Mouse (Mus musculus) forebrain, embryonic 14.5 days (tissue): ENCODE measurements at regions not wholly inside any gene's neighbourhood (a gene's known extent, or its start where the extent isn't known, plus 50 kb on each side); places are given as distances from the start of the nearest gene placed in this dataset.
A peak's percentile ranks its signal among the peaks of the same experiment; 100 is the strongest.
"Not testable (repeated sequence)": the region's sequence is repeated elsewhere in the genome, so short reads cannot be mapped to it uniquely, and the experiment has no call there.

Source experiments
- ATAC-seq: fragments of 200-750 bp; cut with Nextera tagmentation; 2 replicates; pipeline ENCODE4 v1.8.0; 2017; ENCODE audit warnings: mild to moderate bottlenecking, moderate library complexity
- DNase-seq: peaks from one replicate; pipeline ENCODE4 v3.0.0-alpha.2; 2015; ENCODE audit warnings: low spot score
- H3K27ac ChIP-seq: fragments of 300-500 bp; sonication (generic); 2 replicates; pipeline ENCODE4 v1.5.1; 2014; ENCODE audit warnings: low read depth, mild to moderate bottlenecking, control low read depth, low read length, moderate library complexity
- H3K27me3 ChIP-seq: fragments of 300-500 bp; sonication (generic); replicated peaks from 2 replicates; pipeline ENCODE4 v1.6.1; 2014; ENCODE audit warnings: low read length, control low read depth, mixed read lengths; ENCODE audit not compliant: control insufficient read depth, insufficient read depth
- H3K36me3 ChIP-seq: fragments of 300-500 bp; sonication (generic); 2 replicates; pipeline ENCODE4 v1.6.1; 2014; ENCODE audit warnings: low read length, control low read depth; ENCODE audit not compliant: control insufficient read depth, insufficient read depth
- H3K4me1 ChIP-seq: fragments of 300-500 bp; sonication (generic); 2 replicates; pipeline ENCODE4 v1.6.1; 2014; ENCODE audit warnings: antibody characterized with exemption, low read length, control low read depth; ENCODE audit not compliant: control insufficient read depth, insufficient read depth
- H3K4me2 ChIP-seq: fragments of 300-500 bp; sonication (generic); 2 replicates; pipeline ENCODE4 v1.6.1; 2014; ENCODE audit warnings: mild to moderate bottlenecking, control low read depth, low read length
- H3K4me3 ChIP-seq: fragments of 300-500 bp; sonication (generic); 2 replicates; pipeline ENCODE4 v1.5.1; 2014; ENCODE audit warnings: low read depth, low read length, control low read depth
- H3K9ac ChIP-seq: fragments of 300-500 bp; sonication (generic); 2 replicates; pipeline ENCODE4 v1.6.1; 2014; ENCODE audit warnings: mild to moderate bottlenecking, low read length, control low read depth, moderate library complexity
- H3K9me3 ChIP-seq: fragments of 300-500 bp; sonication (generic); replicated peaks from 2 replicates; pipeline ENCODE4 v1.6.1; 2016; ENCODE audit warnings: low read length, control low read depth, mixed read lengths; ENCODE audit not compliant: control insufficient read depth
- WGBS: fragments of 180-500 bp; shearing (Covaris S2); extraction: QIAGEN DNeasy Blood & Tissue Kit; methylation state at CpG from one replicate; pipeline ENCODE4 v1.1.7; 2014; 5-methylcytosine and 5-hydroxymethylcytosine counted together

GRCm38 (mm10) chr5:79131443-79132308 is 1723.8 kb upstream of the Igfbp7 start:
- H3K4me1 ChIP-seq: no peaks in the 10 kb centered on the region
- ATAC-seq (0 out of 2 replicates have a peak, but pooled peaks have one; percentile 34), DNase-seq (peak; percentile 10)
- H3K36me3 ChIP-seq: no peaks in the 10 kb centered on the region
- H3K27ac ChIP-seq: no peak overlapping the region
- H3K4me2 ChIP-seq: no peak overlapping the region
- H3K27me3 ChIP-seq: no peaks in the 10 kb centered on the region
- H3K9me3 ChIP-seq: no peaks in the 10 kb centered on the region
- no peak overlapping the region for H3K4me3 ChIP-seq
- no peak overlapping the region for H3K9ac ChIP-seq
- WGBS: 73% methylated on average over 8 of the region's 8 CpGs

GRCm38 (mm10) chr5:79083170-79083569 is 1675.3 kb upstream of the Igfbp7 start:
- Histone ChIP-seq H3K27me3 (no peaks in the 10 kb centered on the region), H3K4me1 (no peaks in the 10 kb centered on the region), H3K27ac (no peak overlapping the region), H3K9ac (no peak overlapping the region), H3K36me3 (no peaks in the 10 kb centered on the region), H3K4me3 (no peak overlapping the region), H3K4me2 (no peak overlapping the region), H3K9me3 (no peaks in the 10 kb centered on the region)
- 84% methylated on average over 4 of the region's 4 CpGs for WGBS
- DNase-seq (no peak), ATAC-seq (no peak)

- not testable (repeated sequence) for H3K9me3 ChIP-seq, H3K27me3 ChIP-seq, H3K4me3 ChIP-seq, H3K4me1 ChIP-seq, H3K27ac ChIP-seq, H3K9ac ChIP-seq, H3K4me2 ChIP-seq, ATAC-seq, H3K36me3 ChIP-seq, DNase-seq
- 76% methylated on average over 2 of the region's 2 CpGs for WGBS
Measured at GRCm38 (mm10) chr5:79059805-79060204, 1652.0 kb upstream of the Igfbp7 start.
